Mouse (Mus musculus) stomach, embryonic 14.5 days (tissue): ENCODE results near the gene Celsr1. TPM values are rescaled to one million over a fixed set of nuclear protein-coding genes. Genes with fewer than 3 reads are reported as not detected.

Source experiments
- ATAC-seq: fragments of 200-750 bp; cut with Nextera tagmentation; 2 replicates; pipeline ENCODE4 v1.8.0; 2017; ENCODE audit warnings: low read depth, moderate TSS enrichment; ENCODE audit not compliant: insufficient number of reproducible peaks, insufficient read depth, low FRiP score
- H3K27ac ChIP-seq: fragments of 300-500 bp; sonication (generic); 2 replicates; pipeline ENCODE4 v1.5.1; 2014; ENCODE audit warnings: mild to moderate bottlenecking, low read length, moderate library complexity, mixed read lengths
- H3K27me3 ChIP-seq: fragments of 300-500 bp; sonication (generic); 2 replicates; pipeline ENCODE4 v1.6.1; 2014; ENCODE audit warnings: low read length, control low read depth, mixed read lengths; ENCODE audit not compliant: control insufficient read depth, insufficient read depth
- H3K36me3 ChIP-seq: fragments of 300-500 bp; sonication (generic); 2 replicates; pipeline ENCODE4 v1.6.1; 2014; ENCODE audit warnings: mild to moderate bottlenecking, control low read depth, low read length, moderate library complexity, mixed read lengths; ENCODE audit not compliant: control insufficient read depth, insufficient read depth
- H3K4me1 ChIP-seq: fragments of 300-500 bp; sonication (generic); 2 replicates; pipeline ENCODE4 v1.6.1; 2014; ENCODE audit warnings: low read length, control low read depth, mixed read lengths; ENCODE audit not compliant: control insufficient read depth, insufficient read depth
- H3K4me2 ChIP-seq: fragments of 300-500 bp; sonication (generic); replicated peaks from 2 replicates; pipeline ENCODE4 v1.6.1; 2014; ENCODE audit warnings: low read depth, low read length, control low read depth
- H3K4me3 ChIP-seq: fragments of 300-500 bp; sonication (generic); 2 replicates; pipeline ENCODE4 v1.5.1; 2014; ENCODE audit warnings: low read depth, low read length, control low read depth
- H3K9ac ChIP-seq: fragments of 300-500 bp; sonication (generic); replicated peaks from 2 replicates; pipeline ENCODE4 v1.6.1; 2014; ENCODE audit warnings: low read depth, mild to moderate bottlenecking, control low read depth, low read length, moderate library complexity, mixed read lengths
- H3K9me3 ChIP-seq: fragments of 300-500 bp; sonication (generic); 2 replicates; pipeline ENCODE4 v1.6.1; 2016; ENCODE audit warnings: low read depth, low read length, control low read depth; ENCODE audit not compliant: control insufficient read depth
- whole genome bisulfite sequencing: fragments of 180-500 bp; shearing (Covaris S2); extraction: QIAGEN DNeasy Blood & Tissue Kit; methylation state at CpG from one replicate; pipeline ENCODE4 v1.1.7; 2014; 5-methylcytosine and 5-hydroxymethylcytosine counted together
- polyA plus RNA-seq: library from polyadenylated mRNA; unstranded; fragments of >200 nt; fragmentation: Nextera tagmentation; extraction: Ambion mirVana; gene quantifications from 2 replicates; pipeline ENCODE4 v1.2.1, GENCODE M21; 2014

Celsr1 gene
- polyA plus RNA-seq, 1 experiment from 2014 or later, result 7.8 TPM

GRCm38 (mm10) chr15:86053890-86054536, 20.4 kb upstream of the Celsr1 start:
- 33% methylated on average over 2 of the region's 2 CpGs for WGBS
- Histone ChIP-seq H3K4me2 (no peak overlapping the region), H3K4me1 (0 out of 2 replicates have a peak, but pooled peaks cover 5% of the 10 kb centered on the region), H3K27ac (no peak overlapping the region), H3K36me3 (no peaks in the 10 kb centered on the region), H3K27me3 (no peaks in the 10 kb centered on the region), H3K9me3 (no peaks in the 10 kb centered on the region), H3K4me3 (no peak overlapping the region), H3K9ac (no peak overlapping the region)
- no peak for ATAC-seq

- Histone ChIP-seq H3K27me3 (no peaks in the 10 kb centered on the region), H3K4me2 (no peak overlapping the region), H3K36me3 (no peaks in the 10 kb centered on the region), H3K4me3 (no peak overlapping the region), H3K4me1 (no peaks in the 10 kb centered on the region), H3K27ac (no peak overlapping the region), H3K9me3 (no peaks in the 10 kb centered on the region), H3K9ac (no peak overlapping the region)
- ATAC-seq, result no peak
- WGBS, result 61% methylated on average over 6 of the region's 6 CpGs
These were observed 18.4 kb upstream of the Celsr1 start for GRCm38 (mm10) chr15:86051878-86052478.

GRCm38 (mm10) chr15:86051152-86051551, 17.6 kb upstream of the Celsr1 start:
- Histone ChIP-seq H3K36me3 (no peaks in the 10 kb centered on the region), H3K27me3 (no peaks in the 10 kb centered on the region), H3K4me2 (no peak overlapping the region), H3K4me1 (no peaks in the 10 kb centered on the region), H3K4me3 (no peak overlapping the region), H3K9ac (no peak overlapping the region), H3K9me3 (no peaks in the 10 kb centered on the region), H3K27ac (no peak overlapping the region)
- no peak for ATAC-seq
- WGBS, result 80% methylated on average over 10 of the region's 10 CpGs

GRCm38 (mm10) chr15:86050170-86050743, 16.7 kb upstream of the Celsr1 start:
- Histone ChIP-seq H3K4me3 (no peak overlapping the region), H3K4me1 (no peaks in the 10 kb centered on the region), H3K27me3 (no peaks in the 10 kb centered on the region), H3K36me3 (no peaks in the 10 kb centered on the region), H3K27ac (no peak overlapping the region), H3K9ac (no peak overlapping the region), H3K4me2 (no peak overlapping the region), H3K9me3 (no peaks in the 10 kb centered on the region)
- no peak for ATAC-seq
- WGBS, result 73% methylated on average over 4 of the region's 4 CpGs

GRCm38 (mm10) chr15:86049510-86049909, 15.9 kb upstream of the Celsr1 start:
- H3K4me1 ChIP-seq, result no peaks in the 10 kb centered on the region
- H3K4me2 ChIP-seq, result no peak overlapping the region
- ATAC-seq, result no peak
- H3K4me3 ChIP-seq, result no peak overlapping the region
- H3K9ac ChIP-seq, result no peak overlapping the region
- H3K36me3 ChIP-seq, result no peaks in the 10 kb centered on the region
- H3K27me3 ChIP-seq, result no peaks in the 10 kb centered on the region
- no peaks in the 10 kb centered on the region for H3K9me3 ChIP-seq
- WGBS, result 85% methylated on average over 3 of the region's 3 CpGs
- H3K27ac ChIP-seq, result no peak overlapping the region

- no peak overlapping the region for H3K4me2 ChIP-seq
- H3K27me3 ChIP-seq, result no peaks in the 10 kb centered on the region
- no peak overlapping the region for H3K27ac ChIP-seq
- H3K4me1 ChIP-seq, result no peaks in the 10 kb centered on the region
- no peak overlapping the region for H3K4me3 ChIP-seq
- WGBS, result 35% methylated on average over 4 of the region's 4 CpGs
- no peaks in the 10 kb centered on the region for H3K9me3 ChIP-seq
- no peak overlapping the region for H3K9ac ChIP-seq
- ATAC-seq, result no peak
- H3K36me3 ChIP-seq, result no peaks in the 10 kb centered on the region
These were observed 8.8 kb upstream of the Celsr1 start for GRCm38 (mm10) chr15:86042364-86042763.

GRCm38 (mm10) chr15:86041421-86041820, 7.8 kb upstream of the Celsr1 start:
- Histone ChIP-seq H3K36me3 (no peaks in the 10 kb centered on the region), H3K27me3 (no peaks in the 10 kb centered on the region), H3K4me3 (no peak overlapping the region), H3K27ac (no peak overlapping the region), H3K4me1 (no peaks in the 10 kb centered on the region), H3K9me3 (no peaks in the 10 kb centered on the region), H3K4me2 (no peak overlapping the region), H3K9ac (no peak overlapping the region)
- WGBS, result 76% methylated on average over 5 of the region's 5 CpGs
- ATAC-seq, result no peak

GRCm38 (mm10) chr15:86038802-86039201, 5.2 kb upstream of the Celsr1 start:
- Histone ChIP-seq H3K4me1 (0 out of 2 replicates have a peak, but pooled peaks cover 2% of the 10 kb centered on the region), H3K27ac (no peak overlapping the region), H3K9ac (no peak overlapping the region), H3K27me3 (no peaks in the 10 kb centered on the region; the same call in 1 of the 2 replicates), H3K36me3 (no peaks in the 10 kb centered on the region), H3K9me3 (no peaks in the 10 kb centered on the region), H3K4me2 (no peak overlapping the region), H3K4me3 (no peak overlapping the region)
- WGBS, result 4% methylated on average over 2 of the region's 2 CpGs
- ATAC-seq, result 0 out of 2 replicates have a peak, but pooled peaks have one; percentile 25
